Mouse (Mus musculus): ENCODE results near the gene Wdr49. TPM values are rescaled to one million over a fixed set of nuclear protein-coding genes. Genes with fewer than 3 reads are reported as not detected.

Gene Wdr49
- polyA plus RNA-seq, 1 experiment, result not detected

GRCm38 (mm10) chr3:75297026-75297757 is 184.8 kb downstream of the Wdr49 start:
- no peak overlapping the region for H3K4me3 ChIP-seq
- no peak overlapping the region for H3ac ChIP-seq (ENCODE audit: control insufficient read depth, insufficient read length)
- H3K4me2 ChIP-seq (ENCODE audit: low read depth), result no peak overlapping the region
- H3K79me2 ChIP-seq (ENCODE audit: control insufficient read depth, insufficient read depth), result no peaks in the 10 kb centered on the region
- no peaks in the 10 kb centered on the region for H3K27me3 ChIP-seq (ENCODE audit: control insufficient read depth, insufficient read depth, insufficient read length)
- no peak for TF ChIP-seq MAX (IDR thresholded peaks at IDR 0.05; ENCODE audit: low read depth)
- no peak for TF ChIP-seq TCF12 (IDR thresholded peaks at IDR 0.05; ENCODE audit: insufficient read depth, poor library complexity, severe bottlenecking)
- TF ChIP-seq POLR2AphosphoS2 (IDR thresholded peaks at IDR 0.05; ENCODE audit: insufficient read length, low read depth), result no peak
- TF ChIP-seq TCF3 (IDR thresholded peaks at IDR 0.05; ENCODE audit: insufficient read length, low read depth), result no peak
- no peak for TF ChIP-seq REST (IDR thresholded peaks at IDR 0.05; ENCODE audit: insufficient read depth, insufficient read length)
- TF ChIP-seq CEBPB (IDR thresholded peaks at IDR 0.05; ENCODE audit: insufficient read depth, poor library complexity, severe bottlenecking), result no peak
- TF ChIP-seq MYOD1 (IDR thresholded peaks at IDR 0.05; ENCODE audit: control insufficient read depth in 1 of 3, insufficient read length in 2 of 3, low read depth in 2 of 3), result no peak
- no peak for TF ChIP-seq E2F4 (IDR thresholded peaks at IDR 0.05; ENCODE audit: insufficient read depth)
- no peak for TF ChIP-seq USF1 (IDR thresholded peaks at IDR 0.05; ENCODE audit: low read depth)
- no peak for TF ChIP-seq MYOG (IDR thresholded peaks at IDR 0.05; ENCODE audit: control insufficient read depth in 1 of 3, insufficient read depth in 1 of 3, insufficient read length in 2 of 3, low read depth in 2 of 3)
- no peak for TF ChIP-seq POLR2A (IDR thresholded peaks at IDR 0.05; ENCODE audit: insufficient read length, low read depth)
- no peak for TF ChIP-seq SRF (IDR thresholded peaks at IDR 0.05; ENCODE audit: control insufficient read depth, insufficient read length, low read depth)
- H3K36me3 ChIP-seq (ENCODE audit: control insufficient read depth, insufficient read depth), result no peaks in the 10 kb centered on the region

DNA sequence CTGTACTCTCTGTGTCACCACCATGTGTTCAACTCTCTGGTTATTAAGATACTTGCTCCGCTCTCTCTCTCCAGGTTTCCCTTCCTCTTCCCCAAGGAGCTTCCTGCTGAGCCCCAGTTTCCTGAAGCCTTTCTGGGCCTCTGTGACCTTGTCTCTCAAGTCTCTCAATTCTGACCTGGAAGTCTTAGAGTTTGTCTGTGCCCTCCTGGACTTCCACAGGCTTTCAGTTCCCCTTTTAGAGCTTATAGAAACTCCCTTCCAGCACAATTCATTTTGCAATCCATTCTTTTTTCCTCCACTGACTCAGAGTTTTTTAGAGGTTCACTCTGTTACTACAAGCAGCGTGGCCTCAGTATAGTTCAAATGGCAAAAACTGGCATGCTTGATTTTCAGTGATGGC is 188.7 kb downstream of the Wdr49 start:
- no peak overlapping the region for H3K4me3 ChIP-seq
- H3ac ChIP-seq (ENCODE audit: control insufficient read depth, insufficient read length), result no peak overlapping the region
- no peak overlapping the region for H3K4me2 ChIP-seq (ENCODE audit: low read depth)
- no peaks in the 10 kb centered on the region for H3K27me3 ChIP-seq (ENCODE audit: control insufficient read depth, insufficient read depth, insufficient read length)
- no peaks in the 10 kb centered on the region for H3K36me3 ChIP-seq (ENCODE audit: control insufficient read depth, insufficient read depth)
- H3K79me2 ChIP-seq (ENCODE audit: control insufficient read depth, insufficient read depth), result no peaks in the 10 kb centered on the region
- TF ChIP-seq REST (IDR thresholded peaks at IDR 0.05; ENCODE audit: insufficient read depth, insufficient read length) (no peak), SRF (IDR thresholded peaks at IDR 0.05; ENCODE audit: control insufficient read depth, insufficient read length, low read depth) (no peak), E2F4 (IDR thresholded peaks at IDR 0.05; ENCODE audit: insufficient read depth) (no peak), TCF12 (IDR thresholded peaks at IDR 0.05; ENCODE audit: insufficient read depth, poor library complexity, severe bottlenecking) (no peak), TCF3 (IDR thresholded peaks at IDR 0.05; ENCODE audit: insufficient read length, low read depth) (no peak), MYOG (IDR thresholded peaks at IDR 0.05; ENCODE audit: control insufficient read depth in 1 of 3, insufficient read depth in 1 of 3, insufficient read length in 2 of 3, low read depth in 2 of 3) (no peak), CEBPB (IDR thresholded peaks at IDR 0.05; ENCODE audit: insufficient read depth, poor library complexity, severe bottlenecking) (no peak), POLR2AphosphoS2 (IDR thresholded peaks at IDR 0.05; ENCODE audit: insufficient read length, low read depth) (no peak), USF1 (IDR thresholded peaks at IDR 0.05; ENCODE audit: low read depth) (no peak), MYOD1 (IDR thresholded peaks at IDR 0.05; ENCODE audit: control insufficient read depth in 1 of 3, insufficient read length in 2 of 3, low read depth in 2 of 3) (no peak), MAX (IDR thresholded peaks at IDR 0.05; ENCODE audit: low read depth) (no peak), POLR2A (IDR thresholded peaks at IDR 0.05; ENCODE audit: insufficient read length, low read depth) (no peak)

DNA sequence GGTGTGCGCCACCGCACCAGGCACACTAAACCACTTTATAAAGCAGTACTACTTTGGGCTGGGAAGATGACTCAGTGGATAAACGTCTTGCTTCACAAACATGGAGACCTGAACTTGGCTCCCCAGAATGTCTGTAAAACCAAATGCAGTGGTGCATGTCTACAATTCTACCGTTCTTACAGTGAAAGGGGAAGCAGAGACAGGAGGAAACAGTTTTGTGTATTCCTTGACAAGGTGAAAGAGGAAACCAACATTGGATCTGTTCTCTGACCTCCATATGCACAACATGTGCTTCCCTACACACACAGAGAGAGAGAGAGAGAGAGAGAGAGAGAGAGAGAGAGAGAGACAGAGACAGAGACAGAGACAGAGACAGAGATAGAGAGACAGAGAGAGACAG is 204.5 kb downstream of the Wdr49 start:
- H3K4me3 ChIP-seq, result no peak overlapping the region
- H3K27me3 ChIP-seq (ENCODE audit: control insufficient read depth, insufficient read depth, insufficient read length), result no peaks in the 10 kb centered on the region
- no peaks in the 10 kb centered on the region for H3K36me3 ChIP-seq (ENCODE audit: control insufficient read depth, insufficient read depth)
- H3K4me2 ChIP-seq (ENCODE audit: low read depth), result no peak overlapping the region
- no peak overlapping the region for H3ac ChIP-seq (ENCODE audit: control insufficient read depth, insufficient read length)
- TF ChIP-seq E2F4 (IDR thresholded peaks at IDR 0.05; ENCODE audit: insufficient read depth) (no peak), CEBPB (IDR thresholded peaks at IDR 0.05; ENCODE audit: insufficient read depth, poor library complexity, severe bottlenecking) (no peak), TCF3 (IDR thresholded peaks at IDR 0.05; ENCODE audit: insufficient read length, low read depth) (no peak), USF1 (IDR thresholded peaks at IDR 0.05; ENCODE audit: low read depth) (no peak), TCF12 (IDR thresholded peaks at IDR 0.05; ENCODE audit: insufficient read depth, poor library complexity, severe bottlenecking) (no peak), MYOD1 (IDR thresholded peaks at IDR 0.05; ENCODE audit: control insufficient read depth in 1 of 3, insufficient read length in 2 of 3, low read depth in 2 of 3) (no peak), MAX (IDR thresholded peaks at IDR 0.05; ENCODE audit: low read depth) (no peak), MYOG (IDR thresholded peaks at IDR 0.05; ENCODE audit: control insufficient read depth in 1 of 3, insufficient read depth in 1 of 3, insufficient read length in 2 of 3, low read depth in 2 of 3) (no peak)
- H3K79me2 ChIP-seq (ENCODE audit: control insufficient read depth, insufficient read depth), result no peaks in the 10 kb centered on the region

DNA sequence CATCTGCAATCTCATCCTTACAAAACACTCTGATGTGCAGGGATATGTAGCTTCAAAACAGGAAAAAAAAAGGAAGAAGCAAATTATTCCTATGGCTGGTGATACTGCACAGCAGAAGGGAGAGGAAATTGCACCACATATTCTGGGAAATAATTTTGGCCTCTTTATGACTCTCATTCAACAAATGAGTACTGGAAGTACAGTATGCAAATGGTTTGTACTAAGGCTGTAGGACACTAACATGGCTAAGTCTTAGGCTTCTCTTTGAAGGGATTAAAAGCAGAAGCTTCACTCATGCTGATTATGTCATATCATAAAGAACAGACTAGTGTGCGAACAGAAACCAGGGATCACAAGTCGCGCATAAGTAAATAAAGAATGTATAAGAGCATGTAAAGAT is 205.4 kb downstream of the Wdr49 start:
- H3K36me3 ChIP-seq (ENCODE audit: control insufficient read depth, insufficient read depth), result no peaks in the 10 kb centered on the region
- no peak overlapping the region for H3ac ChIP-seq (ENCODE audit: control insufficient read depth, insufficient read length)
- TF ChIP-seq MYOD1 (IDR thresholded peaks at IDR 0.05; ENCODE audit: control insufficient read depth in 1 of 3, insufficient read length in 2 of 3, low read depth in 2 of 3), result no peak
- no peak for TF ChIP-seq MYOG (IDR thresholded peaks at IDR 0.05; ENCODE audit: control insufficient read depth in 1 of 3, insufficient read depth in 1 of 3, insufficient read length in 2 of 3, low read depth in 2 of 3)
- TF ChIP-seq TCF12 (IDR thresholded peaks at IDR 0.05; ENCODE audit: insufficient read depth, poor library complexity, severe bottlenecking), result no peak
- H3K27me3 ChIP-seq (ENCODE audit: control insufficient read depth, insufficient read depth, insufficient read length), result no peaks in the 10 kb centered on the region
- no peaks in the 10 kb centered on the region for H3K79me2 ChIP-seq (ENCODE audit: control insufficient read depth, insufficient read depth)
- H3K4me3 ChIP-seq, result no peak overlapping the region
- no peak overlapping the region for H3K4me2 ChIP-seq (ENCODE audit: low read depth)

GRCm38 (mm10) chr3:75275127-75275526 is 206.8 kb downstream of the Wdr49 start:
- TF ChIP-seq SRF (IDR thresholded peaks at IDR 0.05; ENCODE audit: control insufficient read depth, insufficient read length, low read depth), result no peak
- no peak for TF ChIP-seq TCF3 (IDR thresholded peaks at IDR 0.05; ENCODE audit: insufficient read length, low read depth)
- TF ChIP-seq USF1 (IDR thresholded peaks at IDR 0.05; ENCODE audit: low read depth), result no peak
- no peak for TF ChIP-seq POLR2AphosphoS2 (IDR thresholded peaks at IDR 0.05; ENCODE audit: insufficient read length, low read depth)
- TF ChIP-seq CEBPB (IDR thresholded peaks at IDR 0.05; ENCODE audit: insufficient read depth, poor library complexity, severe bottlenecking), result no peak
- no peak for TF ChIP-seq MYOG (IDR thresholded peaks at IDR 0.05; ENCODE audit: control insufficient read depth in 1 of 3, insufficient read depth in 1 of 3, insufficient read length in 2 of 3, low read depth in 2 of 3)
- TF ChIP-seq E2F4 (IDR thresholded peaks at IDR 0.05; ENCODE audit: insufficient read depth), result no peak
- Histone ChIP-seq H3K4me3 (no peak overlapping the region), H3K27me3 (ENCODE audit: control insufficient read depth, insufficient read depth, insufficient read length) (no peaks in the 10 kb centered on the region), H3K36me3 (ENCODE audit: control insufficient read depth, insufficient read depth) (no peaks in the 10 kb centered on the region), H3K79me2 (ENCODE audit: control insufficient read depth, insufficient read depth) (no peaks in the 10 kb centered on the region), H3ac (ENCODE audit: control insufficient read depth, insufficient read length) (no peak overlapping the region), H3K4me2 (ENCODE audit: low read depth) (no peak overlapping the region)

All from myocyte (in vitro differentiated cells).